Mouse (Mus musculus) CH12.LX (cell line): ENCODE measurements around the gene Slc22a2. TPM values are rescaled to one million over a fixed set of nuclear protein-coding genes. Genes with fewer than 3 reads are reported as not detected.

ENCODE experiments used
- DNase-seq: peaks from one replicate; pipeline ENCODE4 v3.0.0-alpha.2; 2013; ENCODE audit errors: extremely low read depth
- H3K27ac ChIP-seq: 2 replicates; pipeline ENCODE4 v1.5.1; 2012; ENCODE audit warnings: low read depth, mild to moderate bottlenecking, control low read depth, moderate library complexity; ENCODE audit not compliant: insufficient read depth
- H3K27me3 ChIP-seq: replicated peaks from 2 replicates; pipeline ENCODE3; 2012; ENCODE audit warnings: inconsistent platforms
- H3K36me3 ChIP-seq, 2 experiments: replicated peaks in 1 of 2; 2 replicates each; pipeline versions ENCODE3 to v1.6.1; 2012; ENCODE audit warnings: inconsistent platforms in 1 of 2, low read length in 1 of 2, mild to moderate bottlenecking in 1 of 2, mixed read lengths in 1 of 2, moderate library complexity in 1 of 2; ENCODE audit not compliant: control insufficient read depth in 1 of 2, insufficient read depth in 1 of 2
- H3K4me1 ChIP-seq, 2 experiments: 2 replicates each; pipeline ENCODE4 v1.6.1; 2012; ENCODE audit warnings: inconsistent platforms in 1 of 2, moderate library complexity in 1 of 2; ENCODE audit not compliant: insufficient read depth in 2 of 2, control insufficient read depth in 1 of 2
- H3K4me2 ChIP-seq: 2 replicates; pipeline ENCODE4 v1.6.1; 2012; ENCODE audit warnings: low read depth, mild to moderate bottlenecking, control low read depth; ENCODE audit not compliant: poor library complexity, insufficient read depth, severe bottlenecking
- H3K4me3 ChIP-seq, 3 experiments: fragments of 150-350 bp in 1 of 3; sonication (generic) in 1 of 3; replicated peaks in 1 of 3; 2 replicates each; pipeline versions ENCODE3 to v1.5.1; 2011 to 2012; ENCODE audit warnings: low read depth in 2 of 3, low read length in 2 of 3, mild to moderate bottlenecking in 2 of 3, moderate library complexity in 2 of 3, control low read depth in 1 of 3, improper control_type of control experiment in 1 of 3, inconsistent platforms in 1 of 3, mixed read lengths in 1 of 3; ENCODE audit not compliant: poor library complexity in 1 of 3
- H3K79me2 ChIP-seq: replicated peaks from 2 replicates; pipeline ENCODE4 v1.6.1; 2012; ENCODE audit warnings: mild to moderate bottlenecking, moderate library complexity; ENCODE audit not compliant: control insufficient read depth, poor library complexity, insufficient read depth, severe bottlenecking; ENCODE audit errors: extremely low read depth
- H3K9ac ChIP-seq: 2 replicates; pipeline ENCODE4 v1.6.1; 2012; ENCODE audit warnings: low read depth, mild to moderate bottlenecking, control low read depth, moderate library complexity; ENCODE audit not compliant: insufficient read depth
- H3K9me3 ChIP-seq: replicated peaks from 2 replicates; pipeline ENCODE3; 2012; ENCODE audit warnings: low read length, inconsistent platforms, mixed read lengths
- BHLHE40 ChIP-seq: IDR thresholded peaks from 2 replicates; pipeline ENCODE4 v1.6.1; 2011; ENCODE audit warnings: mild to moderate bottlenecking, low read depth, low read length, improper control_type of control experiment
- CHD1 ChIP-seq: IDR thresholded peaks from 2 replicates; pipeline ENCODE4 v1.6.1; 2012; ENCODE audit warnings: low read depth, low read length, improper control_type of control experiment, inconsistent platforms
- CHD2 ChIP-seq: IDR thresholded peaks from 2 replicates; pipeline ENCODE4 v1.6.1; 2011; ENCODE audit warnings: low read length, improper control_type of control experiment
- CTCF ChIP-seq, 2 experiments: IDR thresholded peaks in 1 of 2; conservative IDR thresholded peaks in 1 of 2; 2 replicates each; pipeline ENCODE4 v1.5.1; 2011 to 2012; ENCODE audit warnings: low read depth in 2 of 2, low read length in 2 of 2, improper control_type of control experiment in 1 of 2, inconsistent platforms in 1 of 2, mild to moderate bottlenecking in 1 of 2, moderate library complexity in 1 of 2
- E2F4 ChIP-seq: IDR thresholded peaks from 2 replicates; pipeline ENCODE4 v1.6.1; 2011; ENCODE audit warnings: low read depth, low read length, improper control_type of control experiment; ENCODE audit not compliant: insufficient replicate concordance
- ETS1 ChIP-seq: conservative IDR thresholded peaks from 2 replicates; pipeline ENCODE4 v1.6.1; 2012; ENCODE audit warnings: low read depth, mild to moderate bottlenecking, inconsistent platforms, low read length, improper control_type of control experiment, moderate library complexity
- GABPA ChIP-seq: IDR thresholded peaks from 2 replicates; pipeline ENCODE4 v1.6.1; 2012; ENCODE audit warnings: low read depth, low read length, improper control_type of control experiment, inconsistent platforms; ENCODE audit not compliant: insufficient replicate concordance
- IRF4 ChIP-seq: IDR thresholded peaks from 2 replicates; pipeline ENCODE4 v1.6.1; 2014; ENCODE audit warnings: low read depth, mild to moderate bottlenecking, inconsistent platforms, low read length, improper control_type of control experiment
- JUN ChIP-seq: IDR thresholded peaks from 2 replicates; pipeline ENCODE4 v1.6.1; 2011; ENCODE audit warnings: low read depth, mild to moderate bottlenecking, low read length, improper control_type of control experiment, moderate library complexity; ENCODE audit not compliant: insufficient read depth
- JUND ChIP-seq: conservative IDR thresholded peaks from 2 replicates; pipeline ENCODE4 v1.6.1; 2011; ENCODE audit warnings: low read depth, low read length, improper control_type of control experiment
- KAT2A ChIP-seq: IDR thresholded peaks from 2 replicates; pipeline ENCODE4 v1.6.1; 2012; ENCODE audit warnings: low read length, improper control_type of control experiment, inconsistent platforms; ENCODE audit not compliant: insufficient replicate concordance
- MAFK ChIP-seq: IDR thresholded peaks from 2 replicates; pipeline ENCODE4 v1.6.1; 2011; ENCODE audit warnings: low read length, improper control_type of control experiment; ENCODE audit not compliant: insufficient replicate concordance
- MAZ ChIP-seq: IDR thresholded peaks from 2 replicates; pipeline ENCODE4 v1.6.1; 2012; ENCODE audit warnings: low read depth, mild to moderate bottlenecking, inconsistent platforms, low read length, improper control_type of control experiment, moderate library complexity
- MEF2A ChIP-seq: IDR thresholded peaks from 2 replicates; pipeline ENCODE4 v1.6.1; 2014; ENCODE audit warnings: low read depth, mild to moderate bottlenecking, inconsistent platforms, low read length, improper control_type of control experiment, borderline replicate concordance
- MXI1 ChIP-seq: IDR thresholded peaks from 2 replicates; pipeline ENCODE4 v1.6.1; 2011; ENCODE audit warnings: mild to moderate bottlenecking, low read depth, low read length, improper control_type of control experiment
- MYC ChIP-seq: IDR thresholded peaks from 2 replicates; pipeline ENCODE4 v1.6.1; 2011; ENCODE audit warnings: low read depth, mild to moderate bottlenecking, improper control_type of control experiment, low read length
- NRF1 ChIP-seq: IDR thresholded peaks from 2 replicates; pipeline ENCODE4 v1.6.1; 2014; ENCODE audit warnings: low read depth, mild to moderate bottlenecking, inconsistent platforms, low read length, improper control_type of control experiment, moderate library complexity
- PAX5 ChIP-seq: IDR thresholded peaks from 2 replicates; pipeline ENCODE4 v1.6.1; 2012; ENCODE audit warnings: low read length, inconsistent platforms, mixed read lengths
- POLR2A ChIP-seq: IDR thresholded peaks from 2 replicates; pipeline ENCODE4 v1.6.1; 2011; ENCODE audit warnings: low read depth, mild to moderate bottlenecking, improper control_type of control experiment, low read length
- POLR2AphosphoS2 ChIP-seq: IDR thresholded peaks from 2 replicates; pipeline ENCODE4 v1.6.1; 2011; ENCODE audit warnings: low read depth, low read length, improper control_type of control experiment
- RCOR1 ChIP-seq: conservative IDR thresholded peaks from 2 replicates; pipeline ENCODE4 v1.6.1; 2012; ENCODE audit warnings: low read depth, mild to moderate bottlenecking, inconsistent platforms, low read length, improper control_type of control experiment
- SIN3A ChIP-seq: IDR thresholded peaks from 2 replicates; pipeline ENCODE4 v1.6.1; 2012; ENCODE audit warnings: low read length, improper control_type of control experiment, inconsistent platforms
- SMC3 ChIP-seq: IDR thresholded peaks from 2 replicates; pipeline ENCODE4 v1.6.1; 2011; ENCODE audit warnings: low read depth, low read length, improper control_type of control experiment
- TBP ChIP-seq: conservative IDR thresholded peaks from 2 replicates; pipeline ENCODE4 v1.6.1; 2011; ENCODE audit warnings: low read depth, low read length, improper control_type of control experiment
- TCF12 ChIP-seq: IDR thresholded peaks from 2 replicates; pipeline ENCODE4 v1.6.1; 2014; ENCODE audit warnings: low read depth, mild to moderate bottlenecking, inconsistent platforms, low read length, improper control_type of control experiment
- UBTF ChIP-seq: IDR thresholded peaks from 2 replicates; pipeline ENCODE4 v1.6.1; 2012; ENCODE audit warnings: low read depth, mild to moderate bottlenecking, inconsistent platforms, low read length, improper control_type of control experiment, moderate library complexity
- USF1 ChIP-seq: IDR thresholded peaks from 2 replicates; pipeline ENCODE4 v1.6.1; 2014; ENCODE audit warnings: low read depth, mild to moderate bottlenecking, inconsistent platforms, low read length, improper control_type of control experiment
- ZKSCAN1 ChIP-seq: IDR thresholded peaks from 2 replicates; pipeline ENCODE4 v1.6.1; 2012; ENCODE audit warnings: low read depth, inconsistent platforms, low read length, improper control_type of control experiment, borderline replicate concordance
- ZNF384 ChIP-seq: IDR thresholded peaks from 2 replicates; pipeline ENCODE4 v1.6.1; 2012; ENCODE audit warnings: low read depth, low read length, improper control_type of control experiment, inconsistent platforms
- dilution Hi-C: fragments of 300-500 bp; cut with MboI; formaldehyde crosslinking; loops from 2 replicates; pipeline ENCODE4 v1.14.3; 2020; ENCODE audit warnings: low sequenced_read_pairs; ENCODE audit not compliant: extremely low pct_unique_long_range_greater_than_20kb, extremely low pct_ligation_motif_present
- in situ Hi-C: fragments of 300-500 bp; cut with MboI; formaldehyde crosslinking; loops from 3 replicates; pipeline ENCODE4 v1.14.3; 2019; ENCODE audit warnings: low sequenced_read_pairs, low pct_ligation_motif_present, low pct_unique_long_range_greater_than_20kb, mixed read lengths
- polyA plus RNA-seq: library from polyadenylated mRNA; unstranded; fragments of >175 nt; gene quantifications from 2 replicates; pipeline ENCODE4 v1.2.1, GENCODE M21; 2012; ENCODE audit warnings: low read depth; ENCODE audit not compliant: insufficient read length
- total RNA-seq, 2 experiments: library from RNA; depleted of rRNA; stranded (reverse); fragments of 300-350 nt in 1 of 2; fragments of >200 nt in 1 of 2; gene quantifications; 2 replicates each; pipeline ENCODE4 v1.2.3; 2012 to 2014

The Slc22a2 gene
- total RNA-seq (2012; rRNA removed) = not detected in 2 replicates
- not detected in 2 replicates for total RNA-seq (2014; rRNA removed)
- polyA plus RNA-seq = not detected in 2 replicates

DNA sequence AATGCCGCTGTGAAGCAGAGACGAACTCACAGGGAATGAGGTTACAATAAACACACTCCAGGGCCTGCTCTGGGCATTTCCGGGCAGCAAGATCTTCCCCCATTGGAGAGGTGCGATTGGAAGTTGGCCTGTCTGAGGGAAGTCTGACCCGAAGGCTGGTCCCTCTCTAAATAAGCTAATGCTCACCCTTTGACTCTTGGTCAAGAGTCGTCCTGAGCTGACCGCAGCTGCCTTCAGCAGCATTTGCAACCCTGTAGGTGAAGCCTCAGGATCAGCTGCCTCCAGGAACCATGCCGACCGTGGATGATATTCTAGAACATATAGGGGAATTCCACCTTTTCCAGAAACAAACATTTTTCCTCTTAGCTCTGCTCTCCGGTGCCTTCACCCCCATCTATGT, at the start of gene Slc22a2:
Gene Slc22a2, plus strand, starts transcription at position 142 of the 400 bp plus-strand sequence.
- TF ChIP-seq GABPA (no peak), PAX5 (no peak), NRF1 (no peak), ETS1 (no peak), CHD1 (no peak), USF1 (no peak), RCOR1 (no peak), MXI1 (no peak), ZNF384 (no peak), SIN3A (no peak), JUND (no peak), TBP (no peak), MAZ (no peak), CHD2 (no peak), MEF2A (no peak), CTCF (conservative IDR thresholded peaks at IDR 0.05 in 1 of 2, IDR thresholded peaks at IDR 0.05 in 1 of 2; ENCODE audit: low read depth in 2 of 2, low read length in 2 of 2) (no peak)
- H3K79me2 ChIP-seq = no peaks in the 10 kb centered on the region
- H3K9ac ChIP-seq = no peak within 1 kb of the TSS
- no peak for DNase-seq
- dilution Hi-C loops = no loop called here
- H3K27me3 ChIP-seq = peaks cover 56% of the 10 kb centered on the region
- in situ Hi-C loops = no loop called here
- H3K36me3 ChIP-seq = no peaks in the 10 kb centered on the region
- no peak within 1 kb of the TSS for H3K4me2 ChIP-seq
- H3K4me3 ChIP-seq = no peak within 1 kb of the TSS
- H3K27ac ChIP-seq = no peak within 1 kb of the TSS
- H3K4me1 ChIP-seq = no peaks in the 10 kb centered on the region
- H3K9me3 ChIP-seq = no peaks in the 10 kb centered on the region

DNA sequence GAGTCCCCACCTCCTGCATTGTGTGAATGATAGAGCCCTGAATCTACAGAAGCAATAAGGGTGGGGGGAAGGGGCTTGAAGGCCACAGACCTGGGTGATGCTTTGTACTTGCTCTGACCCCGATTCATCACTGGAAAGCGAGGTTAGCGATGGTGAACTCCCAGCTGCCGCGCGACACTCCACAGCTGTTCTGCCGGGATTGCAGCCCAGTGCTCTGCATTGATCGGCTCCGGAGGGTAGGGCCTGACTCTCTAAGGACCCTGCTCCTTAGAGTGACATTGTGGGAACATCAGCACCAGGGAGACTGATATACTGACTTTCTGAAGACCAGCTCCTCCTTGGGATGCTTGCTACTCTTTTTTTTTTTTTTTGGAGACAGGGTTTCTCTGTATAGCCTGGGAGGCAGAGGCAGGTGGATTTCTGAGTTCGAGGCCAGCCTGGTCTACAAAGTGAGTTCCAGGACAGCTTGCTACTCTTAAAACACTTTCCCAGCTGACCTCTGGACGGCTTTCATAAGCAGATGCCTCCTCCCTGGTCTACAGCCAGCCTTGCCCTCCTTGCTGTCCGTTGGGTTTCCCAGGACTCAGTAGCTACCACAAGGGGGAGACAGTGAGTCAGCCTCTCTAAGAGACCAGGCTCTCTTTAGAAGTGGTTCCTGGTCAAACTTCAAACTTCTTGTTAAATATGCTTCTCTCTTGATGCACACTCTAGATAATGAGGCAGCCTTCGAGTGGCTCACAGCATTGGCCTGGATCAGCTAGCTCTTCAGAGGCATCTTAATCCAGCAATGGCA, 49.4 kb upstream of the Slc22a2 start:
- Histone ChIP-seq H3K9ac (no peak overlapping the region), H3K4me3 (no peak overlapping the region), H3K27me3 (peaks cover 44% of the 10 kb centered on the region), H3K4me1 (no peaks in the 10 kb centered on the region), H3K27ac (no peak overlapping the region), H3K79me2 (no peaks in the 10 kb centered on the region), H3K4me2 (no peak overlapping the region), H3K9me3 (no peaks in the 10 kb centered on the region), H3K36me3 (no peaks in the 10 kb centered on the region)
- dilution Hi-C loops (no loop called here), in situ Hi-C loops (loop anchor here (10.0 kb wide), 1 partner anchor 280 kb away; no protein-coding TSS in a partner anchor)
- peak; percentile 80 for DNase-seq
- no peak for TF ChIP-seq POLR2A
- no peak for TF ChIP-seq POLR2AphosphoS2
- no peak for TF ChIP-seq JUN
- no peak for TF ChIP-seq SIN3A
- no peak for TF ChIP-seq UBTF
- TF ChIP-seq PAX5 = no peak
- no peak for TF ChIP-seq ETS1
- TF ChIP-seq MAFK = no peak
- TF ChIP-seq IRF4 = peak; percentile 43; the same call in 1 of the 2 replicates
- TF ChIP-seq USF1 = no peak
- peak; percentile 85 for TF ChIP-seq SMC3
- no peak for TF ChIP-seq MAZ
- no peak for TF ChIP-seq ZKSCAN1
- no peak for TF ChIP-seq KAT2A
- no peak for TF ChIP-seq BHLHE40
- TF ChIP-seq TBP = no peak
- no peak for TF ChIP-seq E2F4
- no peak for TF ChIP-seq CHD1
- TF ChIP-seq ZNF384 = 0 out of 2 replicates have a peak, but pooled peaks have one; percentile 6
- no peak for TF ChIP-seq TCF12
- TF ChIP-seq CTCF (conservative IDR thresholded peaks at IDR 0.05 in 1 of 2, IDR thresholded peaks at IDR 0.05 in 1 of 2; ENCODE audit: low read depth in 2 of 2, low read length in 2 of 2) = peak; percentile 89 to 95
- TF ChIP-seq NRF1 = no peak
- TF ChIP-seq RCOR1 = no peak
- TF ChIP-seq CHD2 = no peak
- no peak for TF ChIP-seq MYC
